Mouse (Mus musculus) E14TG2a.4 (cell line): Measurements from ENCODE around the gene Tln2.

ENCODE experiments used
- CTCF ChIP-seq: conservative IDR thresholded peaks from 2 replicates; pipeline ENCODE4 v1.5.1; 2014; ENCODE audit warnings: low read length
- NANOG ChIP-seq: IDR thresholded peaks from 2 replicates; pipeline ENCODE4 v1.6.1; 2014; ENCODE audit warnings: borderline replicate concordance, low read length, mixed read lengths
- POU5F1 ChIP-seq: IDR thresholded peaks from 2 replicates; pipeline ENCODE4 v1.6.1; 2014; ENCODE audit warnings: low read length, borderline replicate concordance

GRCm38 (mm10) chr9:67532631-67533030 is 26.9 kb downstream of the Tln2 start:
- TF ChIP-seq CTCF (no peak), NANOG (no peak), POU5F1 (no peak)
